Comparison of ENCODE assay signal across 8 mouse cellular contexts in genomic region chr11:35011521-35012476, GRCm38 (mm10).
DNase-seq lines count a peak whose midpoint lies in the region; ATAC-seq lines count a peak whose summit lies in the region.

No protein-coding gene starts in this region.

- 17% methylated on average over 24 of the region's 24 CpGs for WGBS in lung, embryonic 16.5 days

- H3K4me1 ChIP-seq in lung, embryonic 16.5 days (replicated peaks; ENCODE audit: control insufficient read depth, insufficient read depth, low read length): peaks cover 21% of the 10 kb centered on the region

- H3K9ac ChIP-seq in lung, embryonic 16.5 days (ENCODE audit: low read length): no peak overlapping the region

- DNase-seq in lung, postnatal 36 days: no peak
- peak; percentile 50 to 57 for DNase-seq in left cerebral cortex, postnatal 36 days (ENCODE audit: low spot score in 2 of 2)
- peak; percentile 19 for DNase-seq in right cerebral cortex, postnatal 4 days
- no peak for DNase-seq in T-cell, adult 2 months (ENCODE audit: low spot score)
- no peak for DNase-seq in adrenal gland, postnatal 10 days
- DNase-seq in kidney, adult 11 months: no peak

- peak; percentile 39; the same call in 1 of the 2 replicates for ATAC-seq in lung, embryonic 16.5 days (ENCODE audit: low read depth)
- peak; percentile 88 for ATAC-seq in frontal cortex, adult (ENCODE audit: low TSS enrichment)

- peak overlapping the region; percentile 39 for H3K4me2 ChIP-seq in lung, embryonic 16.5 days (ENCODE audit: low read depth, low read length)

- H3K36me3 ChIP-seq in lung, embryonic 16.5 days (ENCODE audit: control insufficient read depth, insufficient read depth, low read length): no peaks in the 10 kb centered on the region

- no peak overlapping the region for H3K27ac ChIP-seq in lung, embryonic 16.5 days (ENCODE audit: low read length)

- H3K27me3 ChIP-seq in lung, embryonic 16.5 days (ENCODE audit: control insufficient read depth, insufficient read depth, low read depth, low read length): no peaks in the 10 kb centered on the region

- intact Hi-C loops in left cerebral cortex, postnatal 36 days (cut with DNase I): loop anchor here (5.0 kb wide), 2 partner anchors 111 to 124 kb away; partner anchors contain the start of gene Slit3

- H3K4me3 ChIP-seq in lung, embryonic 16.5 days (ENCODE audit: low read length): no peak overlapping the region

- no peaks in the 10 kb centered on the region for H3K9me3 ChIP-seq in lung, embryonic 16.5 days (ENCODE audit: control insufficient read depth, low read length)

Comparison
In these comparisons a context has a peak if more than half of its experiments do, and no peak if none do; other contexts are left out.
1. DNase-seq: peak in left cerebral cortex, postnatal 36 days (2 of 2) and right cerebral cortex, postnatal 4 days (single experiment); none in lung, postnatal 36 days (single experiment), T-cell, adult 2 months (single experiment), adrenal gland, postnatal 10 days (single experiment) and kidney, adult 11 months (single experiment).